Mouse (Mus musculus): ENCODE measurements around the gene Mc3r. TPM values are rescaled to one million over a fixed set of nuclear protein-coding genes. Genes with fewer than 3 reads are reported as not detected.
A peak's percentile ranks its signal among the peaks of the same experiment; 100 is the strongest.

The Mc3r gene
- polyA plus RNA-seq (2016; fragmentation: Nextera tagmentation; extraction: Ambion mirVana): not detected in 2 replicates

DNA sequence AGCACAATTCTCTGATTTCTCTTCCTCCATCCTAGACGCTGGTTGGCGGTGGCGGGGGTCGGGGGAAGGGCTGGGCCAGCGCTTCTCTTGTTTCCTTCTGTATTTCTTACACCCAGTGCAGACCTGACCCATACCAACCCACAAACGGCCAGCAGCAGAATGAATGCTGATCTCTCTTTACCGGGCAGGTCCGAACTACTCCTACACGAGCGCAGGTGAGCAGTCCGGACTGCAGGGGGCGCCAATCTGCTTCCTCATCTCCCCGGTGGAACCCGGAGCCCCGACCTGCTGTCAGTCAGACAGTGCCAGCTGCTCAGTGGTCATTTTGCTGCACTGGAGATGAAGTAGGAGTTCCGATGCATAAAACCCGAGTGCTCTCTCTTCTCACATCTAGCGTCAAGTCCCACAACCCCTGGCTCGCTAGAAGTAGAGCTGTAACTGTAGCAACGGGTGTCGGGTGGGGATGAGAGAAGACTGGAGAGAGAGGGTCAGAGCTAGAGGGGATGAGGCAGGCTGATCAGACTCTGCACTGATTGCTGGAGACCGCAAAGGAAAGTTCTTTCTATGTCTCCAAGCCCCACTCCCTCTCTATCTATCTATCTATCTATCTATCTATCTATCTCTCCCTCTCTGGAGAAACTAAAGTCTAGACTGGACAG is at the start of gene Mc3r:
Mc3r (plus strand) TSS at position 387 of the 659 bp plus-strand sequence.
- no peaks in the 10 kb centered on the region for H3K9me3 ChIP-seq (replicated peaks)
- H3K4me1 ChIP-seq (replicated peaks): no peaks in the 10 kb centered on the region
- H3K4me2 ChIP-seq: peak within 1 kb of the TSS; percentile 31; the same call in 1 of the 2 replicates
- peaks cover 53% of the 10 kb centered on the region for H3K27me3 ChIP-seq (replicated peaks)
- H3K36me3 ChIP-seq: no peaks in the 10 kb centered on the region
- no peak within 1 kb of the TSS for H3K9ac ChIP-seq
- no peak for ATAC-seq (ENCODE audit: insufficient number of reproducible peaks, low FRiP score)
- 10% methylated on average over 22 of the region's 22 CpGs for WGBS
- no peak within 1 kb of the TSS for H3K27ac ChIP-seq (ENCODE audit: poor library complexity, severe bottlenecking)
- no peak within 1 kb of the TSS for H3K4me3 ChIP-seq

DNA sequence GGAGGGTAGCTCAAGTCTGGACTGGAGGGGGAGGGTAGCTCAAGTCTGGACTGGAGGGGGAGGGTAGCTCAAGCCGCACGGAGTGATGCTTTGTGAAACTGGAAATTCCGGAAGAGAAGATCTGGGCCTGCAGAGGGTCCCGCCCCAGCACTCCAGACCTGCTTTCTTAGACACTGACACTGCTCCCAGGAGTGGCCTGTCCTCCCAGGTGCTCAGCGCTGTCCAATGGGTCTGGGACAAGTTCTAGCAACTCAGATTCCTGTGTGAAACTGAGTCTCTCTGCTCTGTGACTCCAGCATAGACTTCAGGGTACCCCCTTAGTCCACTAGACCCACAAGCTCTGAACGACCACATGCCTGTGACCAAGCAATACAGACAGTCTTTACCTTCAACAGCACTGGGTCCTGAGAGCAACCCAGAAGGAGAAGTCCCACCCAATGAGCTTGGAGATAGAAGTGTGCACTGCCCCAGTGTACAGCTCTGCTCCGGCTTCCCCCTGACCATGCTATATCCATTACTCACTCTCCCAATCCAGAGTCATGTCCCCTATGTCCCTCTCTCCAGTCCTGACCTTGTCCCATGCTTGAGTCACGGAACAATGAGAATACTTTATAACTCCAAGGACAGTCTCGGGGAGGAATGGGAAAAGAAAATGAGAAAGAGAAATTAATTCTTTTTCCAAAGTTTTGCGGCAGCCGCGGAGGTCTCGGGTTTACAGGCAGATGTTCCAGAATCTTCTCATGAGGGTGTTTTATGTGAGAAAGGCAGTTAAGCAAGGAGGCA is 46.1 kb upstream of the Mc3r start:
- Histone ChIP-seq H3K4me3 (no peak overlapping the region), H3K9me3 (replicated peaks) (no peaks in the 10 kb centered on the region), H3K27me3 (replicated peaks) (peaks cover 6% of the 10 kb centered on the region; the same call in 1 of the 2 replicates), H3K9ac (no peak overlapping the region), H3K4me1 (replicated peaks) (no peaks in the 10 kb centered on the region), H3K36me3 (no peaks in the 10 kb centered on the region), H3K4me2 (no peak overlapping the region), H3K27ac (ENCODE audit: poor library complexity, severe bottlenecking) (no peak overlapping the region)
- WGBS: 81% methylated on average over 13 of the region's 13 CpGs
- no peak for ATAC-seq (ENCODE audit: insufficient number of reproducible peaks, low FRiP score)

DNA sequence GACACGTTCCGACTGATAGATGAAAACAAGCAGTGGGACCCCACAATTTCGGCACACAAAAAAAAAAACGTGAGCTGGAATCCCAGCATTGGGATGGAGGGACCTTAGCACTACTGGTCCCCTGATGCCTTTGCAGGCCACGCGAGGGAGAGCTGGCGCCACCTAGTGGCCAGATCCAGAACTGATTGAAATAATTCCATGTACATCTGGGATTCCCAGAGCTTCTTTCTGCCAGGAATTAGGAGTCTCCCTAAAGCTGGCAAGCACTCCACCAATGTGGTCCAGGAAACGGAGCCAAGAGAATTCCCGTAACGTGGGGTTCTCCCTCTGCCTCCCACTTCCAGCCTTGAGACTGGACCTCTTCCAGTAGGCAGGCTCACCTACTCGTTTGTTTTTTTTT is 41.3 kb upstream of the Mc3r start:
- no peak overlapping the region for H3K4me3 ChIP-seq
- no peaks in the 10 kb centered on the region for H3K4me1 ChIP-seq (replicated peaks)
- no peak overlapping the region for H3K27ac ChIP-seq (ENCODE audit: poor library complexity, severe bottlenecking)
- no peaks in the 10 kb centered on the region for H3K36me3 ChIP-seq
- H3K4me2 ChIP-seq: no peak overlapping the region
- H3K27me3 ChIP-seq (replicated peaks): peaks cover 6% of the 10 kb centered on the region; the same call in 1 of the 2 replicates
- peak; percentile 45; the same call in 1 of the 2 replicates for ATAC-seq (ENCODE audit: insufficient number of reproducible peaks, low FRiP score)
- no peak overlapping the region for H3K9ac ChIP-seq
- WGBS: 15% methylated on average over 11 of the region's 11 CpGs
- no peaks in the 10 kb centered on the region for H3K9me3 ChIP-seq (replicated peaks)

DNA sequence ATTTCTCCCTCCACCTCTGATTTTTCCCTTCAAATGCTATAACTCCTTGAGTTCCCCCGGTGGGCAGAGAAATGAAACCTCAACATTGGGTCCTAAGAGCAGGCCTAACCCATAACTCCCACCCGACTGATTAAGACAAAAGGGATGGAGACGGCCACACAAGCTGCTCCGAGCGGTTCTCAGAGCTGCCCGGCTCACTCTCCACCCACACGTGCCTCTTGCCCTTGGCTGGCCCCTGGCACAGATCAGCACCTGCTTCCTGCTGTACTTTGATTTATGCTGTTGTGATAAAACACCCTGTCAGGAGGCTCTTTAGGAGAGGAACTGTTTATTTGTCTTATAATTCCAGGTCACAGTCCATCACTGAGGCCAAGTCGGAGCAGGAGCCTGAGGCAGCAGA is 34.8 kb upstream of the Mc3r start:
- Histone ChIP-seq H3K27me3 (replicated peaks) (no peaks in the 10 kb centered on the region), H3K36me3 (no peaks in the 10 kb centered on the region), H3K4me2 (no peak overlapping the region), H3K9ac (no peak overlapping the region), H3K27ac (ENCODE audit: poor library complexity, severe bottlenecking) (no peak overlapping the region), H3K4me3 (no peak overlapping the region), H3K4me1 (replicated peaks) (no peaks in the 10 kb centered on the region), H3K9me3 (replicated peaks) (no peaks in the 10 kb centered on the region)
- ATAC-seq (ENCODE audit: insufficient number of reproducible peaks, low FRiP score): no peak
- 60% methylated on average over 8 of the region's 8 CpGs for WGBS

DNA sequence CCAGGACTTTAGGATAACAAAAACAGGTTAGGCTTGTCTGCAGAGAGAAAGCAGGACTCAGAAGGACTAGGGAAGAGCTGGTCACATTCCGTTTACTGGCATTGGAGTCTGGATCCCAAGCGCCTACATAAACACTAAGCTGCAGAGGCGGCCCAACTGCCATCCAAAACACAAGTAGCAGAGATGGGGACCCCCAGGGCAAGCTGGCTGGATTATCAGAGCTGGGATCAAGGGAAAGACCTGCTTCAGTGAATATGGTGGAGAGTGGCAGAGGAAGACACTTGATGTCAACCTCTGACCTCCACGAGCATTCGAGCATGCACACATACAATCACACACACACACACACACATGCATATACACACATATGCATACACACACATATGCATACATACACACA is 34.0 kb upstream of the Mc3r start:
- H3K4me3 ChIP-seq: no peak overlapping the region
- 92% methylated on average over 5 of the region's 5 CpGs for WGBS
- ATAC-seq (ENCODE audit: insufficient number of reproducible peaks, low FRiP score): no peak

DNA sequence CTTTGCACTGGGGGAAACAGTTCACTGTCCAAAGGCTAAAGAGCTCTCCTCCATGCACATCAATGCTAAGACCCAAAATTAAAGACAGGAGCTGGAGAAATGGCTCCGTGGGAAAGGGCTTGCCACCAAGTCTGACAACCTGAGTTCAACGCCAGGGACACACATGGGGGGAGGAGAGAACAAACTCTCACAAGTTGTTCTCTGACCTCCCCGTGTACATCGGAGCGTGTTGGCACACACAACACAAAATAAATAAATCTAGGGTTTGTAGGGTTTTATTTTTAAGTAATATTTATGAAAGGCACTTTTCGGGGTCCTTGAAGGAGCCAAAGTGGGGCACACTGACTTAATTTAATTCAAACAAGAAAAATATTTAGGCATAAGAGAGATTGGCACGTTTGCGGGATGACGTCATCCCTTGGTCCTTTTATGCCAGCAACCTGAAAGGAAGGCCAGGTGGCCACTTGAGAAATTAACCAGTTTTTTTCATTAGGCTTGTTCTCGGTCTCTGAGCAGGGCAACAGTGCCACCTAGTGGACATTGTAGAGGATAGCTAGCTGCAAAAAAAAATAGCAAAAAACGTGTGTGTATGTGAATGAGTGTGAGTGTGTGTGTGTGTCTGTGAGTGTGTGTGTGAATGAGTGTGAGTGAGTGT is 32.7 kb upstream of the Mc3r start:
- 38% methylated on average over 11 of the region's 11 CpGs for WGBS

More for the DNA sequence above, 34.0 kb upstream of the Mc3r start:
- no peaks in the 10 kb centered on the region for H3K4me1 ChIP-seq (replicated peaks)
- no peaks in the 10 kb centered on the region for H3K27me3 ChIP-seq (replicated peaks)
- H3K27ac ChIP-seq (ENCODE audit: poor library complexity, severe bottlenecking): no peak overlapping the region
- no peaks in the 10 kb centered on the region for H3K36me3 ChIP-seq
- no peak overlapping the region for H3K9ac ChIP-seq
- H3K4me2 ChIP-seq: no peak overlapping the region
- no peaks in the 10 kb centered on the region for H3K9me3 ChIP-seq (replicated peaks)

DNA sequence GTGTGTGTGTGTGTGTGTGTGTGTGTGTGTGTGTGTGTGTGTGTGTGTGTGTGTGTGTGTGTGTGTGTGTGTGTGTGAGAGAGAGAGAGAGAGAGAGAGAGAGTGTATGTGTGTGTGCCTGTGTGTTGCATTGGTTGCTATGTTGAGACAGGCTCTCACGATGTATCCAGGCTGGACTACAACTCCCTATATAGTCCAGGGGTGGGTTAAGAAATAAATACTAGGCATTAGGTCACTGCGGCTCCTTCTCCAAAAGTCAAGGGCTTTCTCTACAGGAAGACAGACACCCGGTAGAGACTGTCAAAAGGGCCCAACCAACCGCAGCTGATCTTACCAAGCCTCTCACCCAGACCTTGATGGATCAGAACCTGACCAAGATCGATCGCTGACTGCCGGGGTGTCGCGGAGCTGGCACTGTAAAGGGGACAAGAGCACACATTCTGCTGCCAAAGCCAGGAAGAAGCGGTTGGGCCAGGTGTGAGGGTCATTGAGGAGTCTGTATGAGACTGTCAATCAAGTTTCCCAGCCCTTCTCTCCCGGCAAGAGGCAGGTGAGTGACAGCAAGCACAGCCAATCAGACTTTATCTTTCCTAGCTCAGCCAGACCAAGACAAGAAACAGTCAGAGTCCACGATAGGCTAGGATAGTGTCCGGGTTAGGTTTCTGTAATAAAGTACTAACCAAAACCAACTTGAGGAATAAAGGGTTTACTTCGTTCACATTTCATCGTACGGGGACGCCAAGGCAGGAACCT is 32.0 kb upstream of the Mc3r start:
- no peaks in the 10 kb centered on the region for H3K27me3 ChIP-seq (replicated peaks)
- H3K9ac ChIP-seq: no peak overlapping the region
- 59% methylated on average over 17 of the region's 17 CpGs for WGBS
- H3K4me2 ChIP-seq: no peak overlapping the region
- H3K36me3 ChIP-seq: no peaks in the 10 kb centered on the region
- no peak overlapping the region for H3K27ac ChIP-seq (ENCODE audit: poor library complexity, severe bottlenecking)
- H3K9me3 ChIP-seq (replicated peaks): no peaks in the 10 kb centered on the region
- no peak for ATAC-seq (ENCODE audit: insufficient number of reproducible peaks, low FRiP score)
- no peaks in the 10 kb centered on the region for H3K4me1 ChIP-seq (replicated peaks)
- no peak overlapping the region for H3K4me3 ChIP-seq

More for the DNA sequence above, 32.7 kb upstream of the Mc3r start:
- Histone ChIP-seq H3K9me3 (replicated peaks) (no peaks in the 10 kb centered on the region), H3K27ac (ENCODE audit: poor library complexity, severe bottlenecking) (no peak overlapping the region), H3K9ac (no peak overlapping the region), H3K4me2 (no peak overlapping the region), H3K4me1 (replicated peaks) (no peaks in the 10 kb centered on the region), H3K27me3 (replicated peaks) (no peaks in the 10 kb centered on the region), H3K36me3 (no peaks in the 10 kb centered on the region), H3K4me3 (no peak overlapping the region)
- no peak for ATAC-seq (ENCODE audit: insufficient number of reproducible peaks, low FRiP score)

DNA sequence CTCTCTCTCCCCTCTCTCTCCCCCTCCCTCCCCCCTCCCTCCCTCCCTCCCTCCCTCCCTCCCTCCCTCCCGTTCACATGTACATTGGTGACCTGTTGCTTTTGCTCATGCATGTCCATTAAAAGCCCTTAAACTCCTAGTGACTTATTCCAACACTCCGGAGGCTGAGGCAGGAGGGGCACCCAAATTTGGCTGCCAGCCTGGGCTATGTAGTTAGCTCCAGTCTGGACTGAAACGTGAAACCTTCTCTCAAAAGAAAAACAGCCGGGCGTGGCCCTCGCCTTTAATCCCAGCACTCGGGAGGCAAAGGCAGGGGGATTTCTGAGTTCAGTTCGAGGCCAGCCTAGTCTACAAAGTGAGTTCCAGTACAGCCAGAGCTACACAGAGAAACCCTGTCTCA is 30.4 kb upstream of the Mc3r start:
- Histone ChIP-seq H3K27me3 (replicated peaks) (peaks cover 10% of the 10 kb centered on the region), H3K4me3 (no peak overlapping the region), H3K9ac (no peak overlapping the region), H3K9me3 (replicated peaks) (no peaks in the 10 kb centered on the region), H3K36me3 (no peaks in the 10 kb centered on the region), H3K4me2 (no peak overlapping the region), H3K27ac (ENCODE audit: poor library complexity, severe bottlenecking) (no peak overlapping the region), H3K4me1 (replicated peaks) (no peaks in the 10 kb centered on the region; the same call in 1 of the 2 replicates)
- WGBS: 54% methylated on average over 7 of the region's 8 CpGs
- ATAC-seq (ENCODE audit: insufficient number of reproducible peaks, low FRiP score): no peak

DNA sequence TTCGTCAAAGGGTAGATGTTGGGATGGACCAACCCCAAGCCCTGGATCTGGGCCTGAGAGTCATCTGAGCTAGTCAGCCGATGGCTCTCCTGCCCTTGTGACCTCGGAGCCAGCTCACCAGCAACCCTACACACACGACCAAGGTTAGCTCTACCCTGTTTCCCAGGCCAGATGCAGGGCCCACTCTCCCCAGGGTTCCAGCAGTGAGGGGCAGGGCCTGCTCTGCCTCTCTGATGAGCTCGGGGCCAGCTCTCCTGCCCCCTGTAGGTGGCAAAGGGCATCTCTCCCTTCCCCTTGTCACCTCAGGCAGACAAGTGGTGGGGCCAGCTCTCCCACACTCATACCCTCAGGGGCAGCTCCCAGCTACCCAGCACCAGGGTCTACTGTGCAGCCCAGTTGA is 29.1 kb upstream of the Mc3r start:
- H3K4me2 ChIP-seq: no peak overlapping the region
- no peaks in the 10 kb centered on the region for H3K36me3 ChIP-seq
- no peak overlapping the region for H3K27ac ChIP-seq (ENCODE audit: poor library complexity, severe bottlenecking)
- H3K4me1 ChIP-seq (replicated peaks): no peaks in the 10 kb centered on the region; the same call in 1 of the 2 replicates
- no peaks in the 10 kb centered on the region for H3K9me3 ChIP-seq (replicated peaks)
- H3K4me3 ChIP-seq: no peak overlapping the region
- WGBS: 48% methylated on average over 5 of the region's 5 CpGs
- H3K27me3 ChIP-seq (replicated peaks): peaks cover 20% of the 10 kb centered on the region
- no peak for ATAC-seq (ENCODE audit: insufficient number of reproducible peaks, low FRiP score)
- H3K9ac ChIP-seq: no peak overlapping the region

DNA sequence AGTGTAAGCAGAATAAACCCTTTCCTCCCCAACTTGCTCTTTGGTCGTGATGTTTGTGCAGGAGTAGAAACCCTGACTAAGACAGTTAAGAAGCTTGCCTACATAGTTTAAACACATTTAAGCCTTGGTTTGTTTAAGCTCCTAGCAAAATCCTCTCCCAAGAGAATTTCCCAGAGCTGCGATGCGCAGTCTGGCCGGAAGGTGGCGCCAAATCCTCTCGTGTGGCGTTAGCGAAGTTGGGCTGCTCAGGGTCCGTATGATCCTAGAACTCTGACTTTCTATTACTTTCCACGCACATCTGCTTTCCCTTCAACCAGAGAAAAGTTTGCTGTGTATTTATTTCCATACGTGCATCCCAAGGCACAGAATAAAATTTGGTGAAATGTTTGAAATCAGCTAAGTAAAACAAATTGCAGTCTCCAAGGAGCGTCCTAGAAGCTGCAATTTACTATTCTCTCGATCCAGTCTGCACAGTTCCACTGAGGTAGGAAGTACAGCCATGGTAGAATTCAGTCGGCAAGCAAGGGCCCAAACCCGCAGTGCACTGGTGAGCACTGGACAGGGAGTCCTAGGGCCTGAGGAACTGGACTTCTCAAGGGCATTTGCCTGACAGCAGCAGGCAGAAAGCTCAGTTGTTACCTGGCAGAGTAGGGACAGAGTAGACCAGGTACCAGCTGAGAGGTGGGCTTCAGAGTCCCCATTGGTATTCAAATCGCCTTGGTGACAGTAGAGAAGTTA is 26.5 kb upstream of the Mc3r start:
- Histone ChIP-seq H3K4me2 (peak overlapping the region; percentile 16; the same call in 1 of the 2 replicates), H3K27ac (ENCODE audit: poor library complexity, severe bottlenecking) (no peak overlapping the region), H3K27me3 (replicated peaks) (peaks cover 20% of the 10 kb centered on the region), H3K36me3 (no peaks in the 10 kb centered on the region), H3K9ac (no peak overlapping the region), H3K9me3 (replicated peaks) (no peaks in the 10 kb centered on the region), H3K4me1 (replicated peaks) (no peaks in the 10 kb centered on the region; the same call in 1 of the 2 replicates), H3K4me3 (no peak overlapping the region)
- WGBS: 11% methylated on average over 16 of the region's 16 CpGs
- ATAC-seq (ENCODE audit: insufficient number of reproducible peaks, low FRiP score): no peak
